Mouse (Mus musculus) left cerebral cortex, adult 2 months (tissue): ENCODE measurements around the gene Alkbh1. TPM values are rescaled to one million over a fixed set of nuclear protein-coding genes. Genes with fewer than 3 reads are reported as not detected.
A peak's percentile ranks its signal among the peaks of the same experiment; 100 is the strongest.
"Not testable (repeated sequence)": the region's sequence is repeated elsewhere in the genome, so short reads cannot be mapped to it uniquely, and the experiment has no call there.

Experiments
- DNase-seq, 2 experiments: peaks; one replicate each; pipeline ENCODE4 v3.0.0; 2021 to 2022; ENCODE audit warnings: low spot score in 2 of 2, mixed read lengths in 1 of 2; ENCODE audit errors: extremely low spot score in 1 of 2
- H3K27ac ChIP-seq: fragments of 200-600 bp; 2 replicates; pipeline ENCODE4 v1.8.1; 2022
- H3K4me3 ChIP-seq: fragments of 200-600 bp; 2 replicates; pipeline ENCODE4 v1.8.1; 2022
- CTCF ChIP-seq: fragments of 200-600 bp; IDR thresholded peaks from 2 replicates; pipeline ENCODE4 v1.8.1; 2022; ENCODE audit warnings: antibody characterized with exemption, mild to moderate bottlenecking, moderate library complexity
- intact Hi-C: fragments of 180-260 bp; cut with DNase I; formaldehyde crosslinking; loops from one replicate; pipeline ENCODE4 v1.15.1; 2025
- long read RNA-seq, 2 experiments: library from polyadenylated mRNA; stranded (forward); transcript quantifications; one replicate each; pipeline ENCODE4 v2.0.0; 2021; ENCODE audit warnings: borderline mapping rate in 2 of 2
- total RNA-seq, 2 experiments: library from RNA; stranded (reverse); gene quantifications; 2 replicates each; pipeline ENCODE4 v1.2.3; 2021

Alkbh1 gene
- total RNA-seq, result 10 to 100 TPM; 19.0 to 19.6 TPM
- long read RNA-seq, experiment 1, transcript Alkbh1-209 (6 exons, 3,857 nt), result major isoform, 9 of 17 reads
- long read RNA-seq, experiment 1, partial matches to known transcripts, result 1 of 17 reads
- long read RNA-seq, experiment 1, other reads (novel, unspliced or antisense), result 0 of 17 reads
- long read RNA-seq, experiment 2, transcript Alkbh1-209 (6 exons, 3,857 nt), result major isoform, 14 of 23 reads
- long read RNA-seq, experiment 2, partial matches to known transcripts, result 1 of 23 reads
- long read RNA-seq, experiment 2, other reads (novel, unspliced or antisense), result 3 of 23 reads

- no peak for TF ChIP-seq CTCF
- peak within 1 kb of the TSS; percentile 74 for H3K4me3 ChIP-seq
- peak within 1 kb of the TSS; percentile 81 for H3K27ac ChIP-seq
- intact Hi-C loops, result no loop called here
- DNase-seq, result peak; percentile 88 to 89
Observed at GRCm38 (mm10) chr12:87443700-87444122, at the start of gene Alkbh1, which contains the start of gene Slirp. Gene Alkbh1, minus strand, starts transcription at chr12:87444017. Gene Slirp, plus strand, starts transcription at chr12:87443896.

GRCm38 (mm10) chr12:87488683-87489082 lies 44.9 kb upstream of the Alkbh1 start:
- DNase-seq, H3K27ac ChIP-seq, intact Hi-C loops, H3K4me3 ChIP-seq: not testable (repeated sequence)

- H3K4me3 ChIP-seq, H3K27ac ChIP-seq, intact Hi-C loops, DNase-seq: not testable (repeated sequence)
Observed at GRCm38 (mm10) chr12:87482482-87482881, 38.7 kb upstream of the Alkbh1 start.

GRCm38 (mm10) chr12:87474756-87475155 lies 30.9 kb upstream of the Alkbh1 start:
- Histone ChIP-seq H3K27ac (no peak overlapping the region), H3K4me3 (no peak overlapping the region)
- no peak for TF ChIP-seq CTCF
- intact Hi-C loops, result no loop called here
- no peak for DNase-seq

- TF ChIP-seq CTCF, result no peak
- intact Hi-C loops, result no loop called here
- DNase-seq, result peak; percentile 93 to 95
- Histone ChIP-seq H3K4me3 (peak within 1 kb of the TSS; percentile 87), H3K27ac (peak within 1 kb of the TSS; percentile 98)
Observed at GRCm38 (mm10) chr12:87471964-87472786, 28.4 kb upstream of the Alkbh1 start, which contains the start of gene Snw1. Gene Snw1, minus strand, starts transcription at chr12:87472274.

- Histone ChIP-seq H3K27ac (peak overlapping the region; percentile 98), H3K4me3 (peak overlapping the region; percentile 87)
- peak in 1 of 2 experiments; percentile 32 for DNase-seq
- no peak for TF ChIP-seq CTCF
- intact Hi-C loops, result no loop called here
Observed at GRCm38 (mm10) chr12:87471421-87471963, 27.7 kb upstream of the Alkbh1 start.

GRCm38 (mm10) chr12:87470263-87471136 lies 26.7 kb upstream of the Alkbh1 start:
- TF ChIP-seq CTCF, result no peak
- peak overlapping the region; percentile 98 for H3K27ac ChIP-seq
- intact Hi-C loops, result no loop called here
- H3K4me3 ChIP-seq, result peak overlapping the region; percentile 87
- no peak for DNase-seq

GRCm38 (mm10) chr12:87464678-87465297 lies 21.0 kb upstream of the Alkbh1 start:
- no peak for TF ChIP-seq CTCF
- H3K4me3 ChIP-seq, result no peak overlapping the region
- no peak for DNase-seq
- intact Hi-C loops, result no loop called here
- H3K27ac ChIP-seq, result no peak overlapping the region

- H3K4me3 ChIP-seq, result no peak overlapping the region
- no peak for DNase-seq
- TF ChIP-seq CTCF, result no peak
- H3K27ac ChIP-seq, result no peak overlapping the region
- intact Hi-C loops, result no loop called here
Observed at GRCm38 (mm10) chr12:87449456-87449855, 5.6 kb upstream of the Alkbh1 start.

GRCm38 (mm10) chr12:87444211-87444610 lies 394 bp upstream of the Alkbh1 start:
- DNase-seq, result no peak
- TF ChIP-seq CTCF, result no peak
- H3K27ac ChIP-seq, result no peak overlapping the region
- H3K4me3 ChIP-seq, result peak overlapping the region; percentile 74
- intact Hi-C loops, result no loop called here
